Mouse (Mus musculus) brown adipose tissue, adult 24 weeks (tissue): Measurements from ENCODE around the gene Ppp1r12b. TPM values are rescaled to one million over a fixed set of nuclear protein-coding genes. Genes with fewer than 3 reads are reported as not detected.
A peak's percentile ranks its signal among the peaks of the same experiment; 100 is the strongest.

Experiments used
- H3K27ac ChIP-seq: fragments of 200-500 bp; replicated peaks from 2 replicates; pipeline ENCODE4 v1.5.1; 2012; ENCODE audit warnings: low read depth, mild to moderate bottlenecking, low read length
- H3K4me1 ChIP-seq: fragments of 200-500 bp; 2 replicates; pipeline ENCODE4 v1.6.1; 2012; ENCODE audit warnings: low read length, mixed read lengths; ENCODE audit not compliant: control insufficient read depth, insufficient read depth, insufficient read length
- H3K4me3 ChIP-seq: fragments of 200-500 bp; 2 replicates; pipeline ENCODE4 v1.5.1; 2012; ENCODE audit warnings: low read depth, mild to moderate bottlenecking, low read length, moderate library complexity; ENCODE audit not compliant: insufficient read depth
- polyA plus RNA-seq: library from polyadenylated mRNA; stranded (reverse); fragments of >200 nt; gene quantifications from 2 replicates; pipeline ENCODE4 v1.2.4, GENCODE M21; 2012; ENCODE audit not compliant: missing spikeins, insufficient read depth, insufficient read length

The Ppp1r12b gene
- polyA plus RNA-seq, 1 experiment, result 4.8 TPM

GRCm38 (mm10) chr1:134727256-134727655 is 228.5 kb downstream of the Ppp1r12b start:
- Histone ChIP-seq H3K4me3 (no peak overlapping the region), H3K27ac (no peak overlapping the region), H3K4me1 (no peaks in the 10 kb centered on the region)

DNA sequence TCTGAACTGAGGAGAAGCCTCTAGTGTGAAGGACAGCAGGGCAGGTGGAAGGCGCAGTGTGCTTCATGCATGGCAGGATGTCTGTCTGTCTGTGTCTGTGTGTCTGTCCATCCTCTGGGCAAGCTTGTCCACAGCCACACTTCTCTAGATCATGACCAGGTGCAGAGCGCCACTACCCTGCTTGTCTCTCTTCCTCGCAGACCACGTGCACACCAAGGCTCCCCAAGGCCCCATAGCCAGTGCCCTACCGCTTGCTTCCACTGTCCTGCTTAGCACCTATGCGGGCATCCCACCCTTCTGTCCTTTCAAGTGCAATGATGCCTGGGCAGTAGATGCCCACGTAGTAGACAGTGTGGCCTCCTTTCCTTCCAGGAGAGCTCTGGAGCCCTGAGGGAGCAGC is 229.3 kb downstream of the Ppp1r12b start:
- H3K4me3 ChIP-seq, result no peak overlapping the region
- H3K27ac ChIP-seq, result no peak overlapping the region
- no peaks in the 10 kb centered on the region for H3K4me1 ChIP-seq

GRCm38 (mm10) chr1:134725276-134725675 is 230.5 kb downstream of the Ppp1r12b start:
- H3K4me1 ChIP-seq, result no peaks in the 10 kb centered on the region
- H3K4me3 ChIP-seq, result no peak overlapping the region
- H3K27ac ChIP-seq, result no peak overlapping the region

DNA sequence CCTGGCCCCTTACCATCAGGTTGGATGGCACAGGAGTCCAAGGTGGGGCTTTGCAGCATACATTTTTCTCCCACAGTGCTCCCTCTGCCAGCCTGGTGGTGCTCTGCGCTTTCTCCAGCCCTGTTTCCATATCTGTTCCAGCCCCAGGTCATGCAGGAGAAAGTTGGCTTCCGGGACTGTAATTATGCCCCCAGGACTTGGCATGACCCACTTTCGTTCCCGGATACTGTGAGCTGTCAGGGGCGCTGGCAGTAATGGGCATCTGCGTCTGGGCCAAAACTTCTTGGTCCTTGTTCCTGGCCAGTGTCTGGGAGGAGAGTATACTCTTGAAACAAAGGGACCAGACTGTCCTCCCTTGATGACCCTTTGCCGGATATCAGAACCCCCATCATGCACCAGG is 232.9 kb downstream of the Ppp1r12b start:
- H3K4me1 ChIP-seq, result no peaks in the 10 kb centered on the region
- no peak overlapping the region for H3K27ac ChIP-seq
- no peak overlapping the region for H3K4me3 ChIP-seq

- H3K27ac ChIP-seq, result no peak overlapping the region
- H3K4me1 ChIP-seq, result no peaks in the 10 kb centered on the region
- no peak overlapping the region for H3K4me3 ChIP-seq
These were observed 234.3 kb downstream of the Ppp1r12b start for GRCm38 (mm10) chr1:134721486-134721885.

DNA sequence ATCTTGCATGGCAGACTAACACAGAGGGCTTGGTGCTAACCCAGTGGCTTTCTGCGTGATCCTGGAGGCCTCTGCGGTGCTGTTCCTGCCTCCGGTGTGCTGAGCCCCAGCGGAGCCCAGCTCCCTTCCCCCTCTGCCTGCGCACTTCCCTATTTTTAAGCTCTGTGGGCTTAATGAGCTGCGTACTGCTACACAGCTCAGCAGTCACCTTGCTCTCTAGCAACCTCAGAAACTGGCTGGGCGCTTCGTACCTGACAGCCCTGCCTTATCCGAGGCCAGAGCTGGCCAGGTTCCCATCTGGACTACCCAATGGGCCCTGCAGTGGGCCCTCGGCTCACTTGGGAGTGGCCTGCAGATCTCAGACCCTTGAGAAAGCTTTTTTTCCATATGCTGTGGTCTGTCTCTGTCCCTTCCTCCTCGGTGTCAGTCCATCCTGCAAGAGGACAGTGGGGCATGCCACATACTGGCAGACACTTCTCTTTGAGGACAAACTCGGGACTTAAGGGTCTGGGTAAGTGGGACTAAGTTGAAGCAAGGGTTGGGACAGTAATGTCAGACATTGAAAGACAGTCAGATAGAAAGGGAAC is 235.9 kb downstream of the Ppp1r12b start:
- Histone ChIP-seq H3K27ac (no peak overlapping the region), H3K4me3 (no peak overlapping the region), H3K4me1 (no peaks in the 10 kb centered on the region; the same call in 1 of the 2 replicates)

DNA sequence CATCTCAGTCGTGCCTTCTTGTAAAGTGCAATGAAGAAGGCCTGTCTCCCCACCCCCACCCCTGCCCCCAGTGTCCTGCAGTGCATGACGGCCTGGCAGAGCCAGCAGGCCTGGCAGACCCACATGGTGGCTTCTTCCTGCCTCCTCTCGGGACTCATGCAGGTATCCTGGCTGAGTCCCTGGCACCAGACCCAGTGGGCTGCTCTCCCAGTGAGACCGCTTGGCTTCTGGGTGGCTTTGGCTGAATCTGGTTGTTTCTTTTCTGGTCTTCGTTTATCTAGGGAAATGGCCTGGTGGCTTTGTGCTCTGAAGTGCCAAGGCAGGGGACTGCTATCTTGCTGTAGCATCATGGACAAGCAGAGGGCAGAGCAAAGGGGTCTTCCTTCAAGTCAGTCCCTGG is 240.7 kb downstream of the Ppp1r12b start:
- Histone ChIP-seq H3K4me1 (peaks cover 12% of the 10 kb centered on the region), H3K4me3 (no peak overlapping the region), H3K27ac (no peak overlapping the region)

DNA sequence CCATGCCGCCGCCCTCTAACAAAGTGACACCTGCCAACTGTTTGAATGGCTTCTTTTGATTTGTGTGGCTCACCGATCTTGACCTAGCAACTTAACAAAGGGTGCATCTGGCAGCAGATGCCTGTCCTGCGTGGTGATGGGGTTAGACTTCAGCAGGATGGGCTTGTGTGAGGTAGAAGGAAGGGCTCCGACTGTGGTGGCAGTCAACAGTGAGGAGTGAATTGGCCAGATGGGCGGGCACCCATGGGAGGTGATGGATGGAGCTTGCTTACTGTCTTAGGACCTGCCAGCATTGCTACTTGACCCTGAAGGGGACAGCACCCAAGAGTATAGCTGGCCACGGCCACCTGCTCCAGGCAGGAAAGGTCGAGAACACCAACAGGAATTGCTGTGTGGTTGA is 241.6 kb downstream of the Ppp1r12b start:
- Histone ChIP-seq H3K4me3 (no peak overlapping the region), H3K27ac (no peak overlapping the region), H3K4me1 (peaks cover 12% of the 10 kb centered on the region)

DNA sequence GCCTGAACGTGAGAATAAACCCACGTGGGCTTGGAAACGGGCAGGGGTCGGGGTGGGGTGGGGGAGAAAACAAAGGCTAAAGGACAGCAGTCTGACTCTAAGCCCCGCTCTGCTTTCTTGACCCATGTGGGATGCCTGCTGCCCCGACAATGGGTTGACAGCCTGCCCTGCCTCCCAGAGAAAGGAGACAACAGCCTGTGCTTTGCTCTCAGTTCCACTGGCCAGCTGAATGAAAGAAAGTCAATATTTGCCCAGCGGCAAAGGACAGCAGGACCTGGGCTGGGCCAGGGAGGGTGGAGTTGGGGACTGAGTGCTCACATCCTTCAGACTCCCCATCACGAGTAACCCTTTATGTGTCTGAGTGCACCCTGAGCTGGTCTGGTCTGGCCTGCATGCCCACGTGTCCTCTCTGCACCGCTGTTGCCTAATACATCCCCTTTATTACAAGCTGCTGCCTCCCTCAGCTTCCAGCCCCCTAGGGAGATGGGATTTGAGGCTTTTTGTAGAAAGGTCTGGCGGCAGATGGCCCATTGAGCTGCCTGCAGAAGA is 242.2 kb downstream of the Ppp1r12b start:
- H3K27ac ChIP-seq, result no peak overlapping the region

GRCm38 (mm10) chr1:134712781-134713299 is 242.9 kb downstream of the Ppp1r12b start:
- Histone ChIP-seq H3K27ac (no peak overlapping the region), H3K4me1 (peaks cover 12% of the 10 kb centered on the region), H3K4me3 (no peak overlapping the region)

More for the DNA sequence above, 242.2 kb downstream of the Ppp1r12b start:
- no peak overlapping the region for H3K4me3 ChIP-seq
- H3K4me1 ChIP-seq, result peaks cover 12% of the 10 kb centered on the region

DNA sequence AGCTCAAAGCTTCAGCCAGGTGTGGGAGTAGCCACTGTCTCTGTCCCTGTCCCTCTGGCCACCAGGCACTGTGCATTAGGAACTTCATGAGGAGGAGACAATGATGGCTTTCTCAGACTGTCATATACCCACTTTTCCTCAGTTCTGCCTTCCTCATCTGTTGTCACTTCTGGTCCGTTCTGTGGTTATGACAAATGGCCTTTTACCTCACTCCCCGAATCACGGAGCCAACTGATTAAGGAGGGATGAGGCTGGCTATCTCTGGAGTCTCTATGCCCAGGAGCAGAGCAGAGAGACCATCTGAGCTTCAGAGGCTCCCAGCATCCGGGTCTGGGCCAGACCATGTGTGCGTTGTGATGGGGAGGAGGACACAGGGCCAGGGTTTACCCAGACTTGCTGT is 244.1 kb downstream of the Ppp1r12b start:
- Histone ChIP-seq H3K4me1 (peaks cover 12% of the 10 kb centered on the region), H3K27ac (no peak overlapping the region), H3K4me3 (no peak overlapping the region)

DNA sequence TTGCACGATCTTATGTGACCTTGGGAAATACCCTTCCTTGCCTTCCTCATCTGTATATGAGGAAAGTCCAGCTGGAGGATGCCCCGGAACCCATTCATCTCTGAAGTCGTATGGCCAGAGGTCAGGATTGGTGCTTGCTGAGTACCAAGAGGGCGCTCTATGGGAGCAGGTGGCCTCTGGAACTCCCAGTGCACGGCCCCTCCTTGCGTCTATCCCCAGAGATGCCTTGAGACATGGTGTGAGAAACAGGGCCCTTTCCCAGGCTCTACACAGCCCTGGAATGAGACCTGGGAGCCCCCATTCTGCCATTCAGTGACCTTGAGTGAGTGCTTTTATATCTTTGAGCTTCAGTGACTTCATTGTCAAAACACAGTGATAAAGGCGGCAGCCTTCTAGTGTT is 244.7 kb downstream of the Ppp1r12b start:
- Histone ChIP-seq H3K4me1 (peaks cover 12% of the 10 kb centered on the region), H3K4me3 (no peak overlapping the region), H3K27ac (no peak overlapping the region)

DNA sequence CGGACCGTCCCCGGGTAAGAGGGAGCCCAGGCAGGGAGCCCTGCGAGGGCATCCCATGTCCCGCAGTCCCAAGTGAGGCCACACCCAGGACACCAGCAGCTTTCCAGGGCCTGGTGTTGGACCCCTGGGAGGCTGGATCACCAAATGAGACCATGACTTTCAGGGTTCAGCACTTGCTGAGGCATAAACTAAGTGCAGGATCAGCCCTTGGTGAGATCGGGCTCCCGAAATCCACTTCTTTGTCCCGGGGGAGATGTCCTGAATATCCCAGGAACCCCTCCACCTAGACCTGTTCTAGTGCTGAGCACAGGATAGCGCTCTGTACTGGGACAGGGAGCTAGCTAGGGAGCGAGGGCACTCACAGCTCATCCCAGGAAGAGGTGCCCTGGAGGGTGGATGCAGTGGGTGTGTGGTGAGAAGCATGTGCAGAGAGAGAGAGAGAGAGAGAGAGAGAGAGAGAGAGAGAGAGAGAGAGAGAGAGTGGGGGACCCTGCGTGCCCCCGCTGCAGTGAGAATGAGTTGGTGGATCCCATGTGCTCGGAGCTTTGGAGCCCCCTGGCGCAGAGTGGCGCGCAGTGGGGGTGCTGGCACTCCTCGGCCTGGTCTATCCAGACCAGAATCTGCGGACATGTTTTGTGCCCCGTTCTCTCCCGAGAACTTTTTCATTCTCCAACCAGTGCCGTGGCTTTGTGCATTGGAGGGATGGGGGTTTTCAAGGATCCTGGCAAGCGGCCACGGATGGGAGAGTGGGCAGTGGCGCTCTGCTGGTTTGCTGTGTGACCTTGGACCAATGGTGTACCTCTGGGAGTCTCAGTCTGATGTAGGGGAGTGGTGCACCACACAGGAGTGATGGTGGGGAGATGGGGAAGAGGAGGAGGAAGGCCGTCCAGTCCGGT is 246.1 kb downstream of the Ppp1r12b start:
- no peak overlapping the region for H3K4me3 ChIP-seq
- H3K4me1 ChIP-seq, result peaks cover 12% of the 10 kb centered on the region
- H3K27ac ChIP-seq, result no peak overlapping the region

GRCm38 (mm10) chr1:134708801-134709385 is 246.8 kb downstream of the Ppp1r12b start:
- 0 out of 2 replicates have a peak overlapping the region, but pooled peaks have one; percentile 14 for H3K4me3 ChIP-seq
- no peak overlapping the region for H3K27ac ChIP-seq
- H3K4me1 ChIP-seq, result peaks cover 12% of the 10 kb centered on the region

GRCm38 (mm10) chr1:134708274-134708673 is 247.5 kb downstream of the Ppp1r12b start:
- Histone ChIP-seq H3K4me1 (peaks cover 7% of the 10 kb centered on the region), H3K27ac (no peak overlapping the region), H3K4me3 (no peak overlapping the region)
